Mouse (Mus musculus): ENCODE results near the gene Slc6a6. TPM values are rescaled to one million over a fixed set of nuclear protein-coding genes. Genes with fewer than 3 reads are reported as not detected.

The Slc6a6 gene
- polyA plus RNA-seq, 1 experiment from 2014 or later, result 21.7 TPM

GRCm38 (mm10) chr6:91713370-91713896, 29.6 kb downstream of the Slc6a6 start:
- WGBS (ENCODE audit: insufficient replicate concordance), result 15% methylated on average over 5 of the region's 5 CpGs
- DNase-seq (no peak), ATAC-seq (ENCODE audit: low read depth) (peak; percentile 9; the same call in 1 of the 2 replicates)
- H3K27me3 ChIP-seq, result no peaks in the 10 kb centered on the region
- peaks cover 48% of the 10 kb centered on the region for H3K4me1 ChIP-seq (replicated peaks)
- H3K9me3 ChIP-seq (replicated peaks), result no peaks in the 10 kb centered on the region
- peak overlapping the region; percentile 73; the same call in 1 of the 2 replicates for H3K27ac ChIP-seq
- no peak overlapping the region for H3K4me2 ChIP-seq
- peaks cover 21% of the 10 kb centered on the region for H3K36me3 ChIP-seq
- H3K9ac ChIP-seq, result no peak overlapping the region
- H3K4me3 ChIP-seq (replicated peaks), result no peak overlapping the region

DNA sequence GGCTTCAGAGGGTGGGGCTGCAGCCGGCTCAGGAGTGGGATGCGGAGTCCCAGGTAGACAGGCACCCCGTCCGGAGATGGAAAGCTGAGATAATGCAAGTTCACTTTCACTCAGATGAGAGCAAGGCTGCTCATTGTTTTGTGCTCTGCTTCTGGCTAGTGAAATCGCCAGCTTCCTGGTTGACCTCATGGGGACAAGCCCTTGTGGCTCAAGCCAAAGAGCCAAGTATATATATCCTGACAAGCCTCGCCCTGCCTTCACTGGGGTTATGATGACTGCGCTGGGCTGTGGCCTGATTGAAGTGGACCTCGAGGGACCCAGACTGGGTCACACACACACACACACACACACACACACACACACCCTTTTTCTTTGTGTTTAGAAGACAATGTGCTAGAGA, 31.2 kb downstream of the Slc6a6 start:
- peaks cover 15% of the 10 kb centered on the region; the same call in 1 of the 2 replicates for H3K36me3 ChIP-seq
- WGBS (ENCODE audit: insufficient replicate concordance), result 72% methylated on average over 8 of the region's 8 CpGs
- peaks cover 64% of the 10 kb centered on the region for H3K4me1 ChIP-seq (replicated peaks)
- H3K9me3 ChIP-seq (replicated peaks), result no peaks in the 10 kb centered on the region
- H3K27me3 ChIP-seq, result no peaks in the 10 kb centered on the region
- H3K4me3 ChIP-seq (replicated peaks), result no peak overlapping the region
- no peak overlapping the region for H3K9ac ChIP-seq
- ATAC-seq (ENCODE audit: low read depth) (no peak), DNase-seq (no peak)
- no peak overlapping the region for H3K4me2 ChIP-seq
- H3K27ac ChIP-seq, result no peak overlapping the region

- WGBS (ENCODE audit: insufficient replicate concordance), result 41% methylated on average over 6 of the region's 6 CpGs
- ATAC-seq (ENCODE audit: low read depth), result no peak
- no peaks in the 10 kb centered on the region for H3K9me3 ChIP-seq (replicated peaks)
- H3K27me3 ChIP-seq, result no peaks in the 10 kb centered on the region
- H3K27ac ChIP-seq, result no peak overlapping the region; the same call in 1 of the 2 replicates
- no peak overlapping the region for H3K4me2 ChIP-seq
- DNase-seq, result no peak
- peaks cover 15% of the 10 kb centered on the region; the same call in 1 of the 2 replicates for H3K36me3 ChIP-seq
- H3K9ac ChIP-seq, result no peak overlapping the region
- H3K4me1 ChIP-seq (replicated peaks), result peaks cover 57% of the 10 kb centered on the region
- no peak overlapping the region for H3K4me3 ChIP-seq (replicated peaks)
Observed at GRCm38 (mm10) chr6:91715988-91716810, 32.3 kb downstream of the Slc6a6 start.

- H3K27me3 ChIP-seq, result no peaks in the 10 kb centered on the region
- H3K27ac ChIP-seq, result peak overlapping the region; percentile 70
- no peak for ATAC-seq (ENCODE audit: low read depth)
- no peak for DNase-seq
- WGBS (ENCODE audit: insufficient replicate concordance), result 68% methylated on average over 2 of the region's 2 CpGs
- H3K4me3 ChIP-seq (replicated peaks), result no peak overlapping the region
- H3K36me3 ChIP-seq, result peaks cover 20% of the 10 kb centered on the region
- H3K4me1 ChIP-seq (replicated peaks), result peaks cover 40% of the 10 kb centered on the region
- no peaks in the 10 kb centered on the region for H3K9me3 ChIP-seq (replicated peaks)
- H3K4me2 ChIP-seq, result no peak overlapping the region
- no peak overlapping the region for H3K9ac ChIP-seq
Observed at GRCm38 (mm10) chr6:91718067-91718466, 34.2 kb downstream of the Slc6a6 start.

DNA sequence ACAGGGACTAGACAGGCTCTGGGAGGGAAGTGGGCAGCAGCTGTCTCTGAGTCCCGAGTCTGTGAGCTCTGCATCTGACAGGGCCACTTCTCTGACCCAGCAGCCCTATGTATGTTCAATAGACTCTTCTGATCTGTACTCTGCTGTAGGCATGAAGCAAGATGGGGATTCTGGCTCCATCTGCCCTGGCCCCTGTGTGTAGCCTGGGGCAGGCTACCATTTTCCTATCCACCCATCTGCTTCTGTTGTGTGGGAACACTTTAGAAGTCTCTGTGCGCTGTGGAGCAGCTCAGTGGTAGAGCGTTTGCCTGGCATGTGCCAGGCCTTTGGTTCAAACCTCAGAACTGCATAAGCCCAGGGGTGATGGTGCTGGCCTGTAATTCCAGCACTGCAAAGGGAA, 34.8 kb downstream of the Slc6a6 start:
- Histone ChIP-seq H3K4me1 (replicated peaks) (peaks cover 35% of the 10 kb centered on the region), H3K4me3 (replicated peaks) (no peak overlapping the region), H3K4me2 (no peak overlapping the region), H3K27me3 (no peaks in the 10 kb centered on the region), H3K9me3 (replicated peaks) (no peaks in the 10 kb centered on the region), H3K36me3 (peaks cover 26% of the 10 kb centered on the region), H3K27ac (peak overlapping the region; percentile 70), H3K9ac (0 out of 2 replicates have a peak overlapping the region, but pooled peaks have one; percentile 4)
- WGBS (ENCODE audit: insufficient replicate concordance), result 67% methylated on average over 3 of the region's 3 CpGs
- DNase-seq, result no peak
- ATAC-seq (ENCODE audit: low read depth), result 0 out of 2 replicates have a peak, but pooled peaks have one; percentile 7

- DNase-seq (no peak), ATAC-seq (ENCODE audit: low read depth) (peak; percentile 39)
- peaks cover 31% of the 10 kb centered on the region for H3K36me3 ChIP-seq
- H3K9me3 ChIP-seq (replicated peaks), result no peaks in the 10 kb centered on the region
- WGBS (ENCODE audit: insufficient replicate concordance), result 70% methylated on average over 6 of the region's 6 CpGs
- no peak overlapping the region for H3K4me3 ChIP-seq (replicated peaks)
- no peak overlapping the region for H3K9ac ChIP-seq
- H3K4me2 ChIP-seq, result no peak overlapping the region
- H3K27ac ChIP-seq, result peak overlapping the region; percentile 70
- H3K27me3 ChIP-seq, result no peaks in the 10 kb centered on the region
- H3K4me1 ChIP-seq (replicated peaks), result peaks cover 33% of the 10 kb centered on the region
Observed at GRCm38 (mm10) chr6:91719042-91719747, 35.3 kb downstream of the Slc6a6 start.

DNA sequence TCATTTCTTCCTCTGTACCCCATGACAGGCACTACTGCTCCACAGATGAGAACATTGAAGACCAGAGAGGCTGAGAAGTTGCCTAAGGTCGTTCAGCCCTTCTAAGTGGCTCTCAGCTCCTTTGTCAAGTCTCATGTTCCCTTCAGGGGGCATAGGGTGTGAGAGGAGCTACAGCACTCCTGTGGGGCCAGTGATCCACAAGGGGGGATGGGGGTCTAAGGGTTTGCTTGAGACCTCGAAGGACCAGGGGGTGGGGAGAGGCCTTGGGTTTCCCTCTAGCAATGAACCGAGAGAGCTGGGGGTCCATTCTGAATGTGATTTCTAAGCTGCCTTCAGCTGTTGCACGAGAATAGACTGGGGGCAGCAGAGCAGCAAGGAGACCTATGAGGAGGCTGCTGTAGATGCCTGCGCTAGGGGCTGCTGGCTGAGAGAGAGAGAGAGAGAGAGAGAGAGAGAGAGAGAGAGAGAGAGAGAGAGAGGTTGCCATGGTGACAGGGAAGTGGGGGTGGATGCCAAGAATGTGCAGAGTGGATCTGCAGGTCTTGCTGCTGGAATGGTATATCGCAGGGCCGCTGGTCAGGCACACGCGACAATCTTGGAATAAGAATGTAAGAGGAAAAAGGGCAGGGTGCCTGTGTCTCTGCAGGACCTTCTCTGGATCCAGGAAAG, 36.1 kb downstream of the Slc6a6 start:
- ATAC-seq (ENCODE audit: low read depth) (no peak), DNase-seq (no peak)
- 62% methylated on average over 9 of the region's 9 CpGs for WGBS (ENCODE audit: insufficient replicate concordance)
- Histone ChIP-seq H3K27ac (peak overlapping the region; percentile 70; the same call in 1 of the 2 replicates), H3K4me3 (replicated peaks) (no peak overlapping the region), H3K36me3 (peaks cover 35% of the 10 kb centered on the region), H3K4me1 (replicated peaks) (peaks cover 33% of the 10 kb centered on the region), H3K27me3 (no peaks in the 10 kb centered on the region), H3K9ac (no peak overlapping the region), H3K9me3 (replicated peaks) (no peaks in the 10 kb centered on the region), H3K4me2 (no peak overlapping the region)

DNA sequence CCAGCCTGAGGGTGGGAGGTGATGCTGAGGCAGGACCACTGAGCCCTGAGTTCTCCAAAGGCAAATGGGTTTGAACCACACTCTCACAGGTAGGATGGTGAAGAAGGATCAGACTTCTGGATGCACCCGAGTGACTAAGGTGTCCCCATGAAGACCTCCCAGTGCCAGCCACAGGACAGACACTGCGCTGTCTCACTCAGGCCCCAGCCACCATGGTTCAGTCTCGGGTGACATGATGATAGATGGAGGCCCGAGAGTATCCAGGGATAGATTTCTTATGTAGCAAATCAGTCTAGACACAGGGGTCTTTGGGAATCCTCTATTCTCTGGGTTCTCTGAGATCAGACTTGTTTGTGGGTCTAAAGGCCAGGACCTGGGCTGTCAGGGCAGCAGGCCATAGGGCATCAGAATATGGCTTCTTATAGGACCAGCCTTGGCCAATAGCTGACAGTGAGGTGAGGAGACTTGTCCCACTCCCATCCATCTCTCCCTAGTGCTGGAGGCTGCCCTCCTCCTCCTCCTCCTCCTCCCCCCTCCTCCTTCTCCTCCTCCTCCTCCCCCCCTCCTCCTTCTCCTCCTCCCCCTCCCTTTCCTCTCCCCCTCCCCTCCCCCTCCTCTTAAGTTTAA, 36.8 kb downstream of the Slc6a6 start:
- Histone ChIP-seq H3K4me2 (no peak overlapping the region), H3K9me3 (replicated peaks) (no peaks in the 10 kb centered on the region), H3K9ac (no peak overlapping the region), H3K27me3 (no peaks in the 10 kb centered on the region), H3K27ac (no peak overlapping the region), H3K36me3 (peaks cover 38% of the 10 kb centered on the region), H3K4me1 (replicated peaks) (peaks cover 33% of the 10 kb centered on the region), H3K4me3 (replicated peaks) (no peak overlapping the region)
- DNase-seq (no peak), ATAC-seq (ENCODE audit: low read depth) (no peak)
- 67% methylated on average over 4 of the region's 4 CpGs for WGBS (ENCODE audit: insufficient replicate concordance)

GRCm38 (mm10) chr6:91721215-91721701, 37.4 kb downstream of the Slc6a6 start:
- Histone ChIP-seq H3K27ac (no peak overlapping the region), H3K36me3 (peaks cover 44% of the 10 kb centered on the region), H3K9ac (no peak overlapping the region), H3K4me1 (replicated peaks) (peaks cover 28% of the 10 kb centered on the region), H3K4me2 (no peak overlapping the region), H3K4me3 (replicated peaks) (no peak overlapping the region), H3K9me3 (replicated peaks) (no peaks in the 10 kb centered on the region), H3K27me3 (no peaks in the 10 kb centered on the region)
- 50% methylated on average over 12 of the region's 12 CpGs for WGBS (ENCODE audit: insufficient replicate concordance)
- no peak for ATAC-seq (ENCODE audit: low read depth)
- DNase-seq, result no peak

DNA sequence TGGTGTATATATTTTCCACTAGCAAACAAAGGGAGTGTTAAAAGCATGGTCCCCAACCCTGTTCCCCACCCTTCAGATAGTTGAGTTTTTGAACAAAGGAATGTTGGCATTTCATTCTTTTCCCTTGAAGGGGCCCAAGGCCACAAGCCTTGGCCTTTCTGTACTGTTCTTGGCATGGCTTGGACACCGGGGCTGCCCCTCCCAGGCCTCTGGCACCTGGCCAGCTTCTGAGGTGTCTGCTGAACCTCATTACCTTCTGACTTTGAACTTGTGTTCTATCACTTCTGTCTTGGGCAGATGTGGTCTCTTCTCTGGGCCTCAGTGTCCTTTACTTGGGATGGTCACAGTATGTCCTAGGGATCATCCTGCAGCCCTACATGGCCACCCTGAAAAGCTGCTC, 43.5 kb downstream of the Slc6a6 start:
- Histone ChIP-seq H3K36me3 (peaks cover 76% of the 10 kb centered on the region), H3K4me3 (replicated peaks) (no peak overlapping the region), H3K27me3 (no peaks in the 10 kb centered on the region), H3K4me1 (replicated peaks) (no peaks in the 10 kb centered on the region), H3K9ac (no peak overlapping the region), H3K27ac (no peak overlapping the region), H3K9me3 (replicated peaks) (no peaks in the 10 kb centered on the region), H3K4me2 (no peak overlapping the region)
- DNase-seq (no peak), ATAC-seq (ENCODE audit: low read depth) (no peak)
- WGBS (ENCODE audit: insufficient replicate concordance), result 72% methylated on average over 1 of the region's 1 CpGs
